Mouse (Mus musculus): Measurements from ENCODE around the gene Syt7.

- TF ChIP-seq CTCF (IDR thresholded peaks at IDR 0.05; ENCODE audit: control insufficient read depth, insufficient read depth, low read length) (no peak), POLR2A (IDR thresholded peaks at IDR 0.05; ENCODE audit: borderline replicate concordance, control insufficient read depth, low read depth, low read length) (no peak)
Measured at GRCm38 (mm10) chr19:10454718-10455436, 66.0 kb downstream of the Syt7 start.

Measured in bone marrow, adult 2 months (tissue).